14 mouse cellular contexts compared by ENCODE assay signal in genomic region chr15:11114631-11115197, GRCm38 (mm10). TPM values are rescaled to one million over a fixed set of nuclear protein-coding genes. Genes with fewer than 3 reads are reported as not detected.
DNase-seq lines count a peak whose midpoint lies in the region.
"Had no signal": no experiment of that assay in that cellular context is flagged by ENCODE, and none has a peak within 500 bp of the region (broad histone marks: within the 10 kb centered on the region; RNA-seq: fewer than 3 reads in every experiment).

No protein-coding gene starts in this region.

- DNase-seq in heart, adult 18-20 months, result peak; percentile 21 to 41
- no peak for DNase-seq in heart, postnatal 4 days
- DNase-seq in kidney, adult 9 months, result peak; percentile 51
- no peak for DNase-seq in kidney, postnatal 10 days
- peak; percentile 19 to 23 for DNase-seq in right cerebral cortex, postnatal 10 days (ENCODE audit: low spot score in 2 of 2)
- DNase-seq in right cerebral cortex, adult 18-20 months, result no peak
- no peak for DNase-seq in adipocyte (ENCODE audit: low spot score)
- DNase-seq: B cell, adult 2 months; cerebellum, postnatal 14 days; liver, postnatal 0 days; lung, postnatal 36 days; right cerebral cortex, postnatal 14 days; thymus, postnatal 25 days had no signal

RNA-seq across cellular contexts. Expression of gene Adamts12, which starts 50.1 kb away (rescaled TPM):
- total RNA-seq in heart, adult 18-20 months (2021), result 1 to 10 TPM; 1.0 to 1.9 TPM
- total RNA-seq in heart, postnatal 4 days (2021), result 10 to 100 TPM; 16.4 to 18.4 TPM
- total RNA-seq: neutrophil, adult 5-6 weeks had no signal

Comparison
In these comparisons a context has a peak if more than half of its experiments do, and no peak if none do; other contexts are left out.
1. DNase-seq: peak in heart, adult 18-20 months (2 of 2), kidney, adult 9 months (single experiment) and right cerebral cortex, postnatal 10 days (2 of 2); none in heart, postnatal 4 days (single experiment), kidney, postnatal 10 days (single experiment), right cerebral cortex, adult 18-20 months (single experiment) and adipocyte (single experiment).
2. RNA of gene Adamts12, which starts 50.1 kb away (total RNA-seq): 16.4 to 18.4 TPM in heart, postnatal 4 days; 1.0 to 1.9 TPM in heart, adult 18-20 months; every median in the first group is over 4 times any median in the second.